Mouse (Mus musculus): ENCODE measurements around the gene Gng2.

DNA sequence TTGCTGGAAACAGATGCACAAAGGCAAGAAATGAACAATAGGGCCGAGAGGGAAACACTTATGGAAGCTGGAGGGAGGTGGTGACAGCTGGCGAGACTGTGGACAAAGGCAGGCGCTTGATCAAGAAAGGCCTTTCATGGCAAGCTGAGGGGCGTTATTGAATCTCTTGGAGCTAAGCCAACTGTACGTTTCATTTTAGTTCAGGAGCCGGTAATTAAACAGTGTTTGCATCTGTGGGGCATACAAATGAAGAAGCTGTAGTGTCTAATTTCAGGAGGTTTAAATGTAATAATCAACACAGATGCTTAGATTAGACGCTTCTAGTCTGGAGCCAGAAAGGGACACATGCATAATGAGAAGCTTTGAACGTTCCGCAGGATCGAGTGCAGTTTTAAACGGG lies 151.9 kb downstream of the Gng2 start:
- TF ChIP-seq POLR2A (IDR thresholded peaks at IDR 0.05; ENCODE audit: insufficient read depth, low read depth, low read length) (no peak), CTCF (IDR thresholded peaks at IDR 0.05) (no peak)
